Mouse (Mus musculus) MEL (cell line): ENCODE measurements around the gene Dph7. TPM values are rescaled to one million over a fixed set of nuclear protein-coding genes. Genes with fewer than 3 reads are reported as not detected.

Experiments
- DNase-seq: peaks from one replicate; pipeline ENCODE4 v3.0.0; 2011; ENCODE audit warnings: low read depth, low spot score
- H3K27ac ChIP-seq: 2 replicates; pipeline ENCODE4 v1.5.1; 2012; ENCODE audit warnings: low read depth, mild to moderate bottlenecking, control low read depth, low read length, moderate library complexity; ENCODE audit not compliant: control insufficient read depth
- H3K27me3 ChIP-seq, 2 experiments: fragments of 150-350 bp in 1 of 2; sonication (generic) in 1 of 2; 2 replicates each; pipeline ENCODE4 v1.6.1; 2012; ENCODE audit warnings: low read length in 2 of 2, mild to moderate bottlenecking in 2 of 2, improper control_type of control experiment in 1 of 2, moderate library complexity in 1 of 2; ENCODE audit not compliant: insufficient read depth in 2 of 2, control insufficient read depth in 1 of 2
- H3K36me3 ChIP-seq, 2 experiments: 2 replicates each; pipeline ENCODE4 v1.6.1; 2012 to 2014; ENCODE audit warnings: low read length in 2 of 2, improper control_type of control experiment in 1 of 2, inconsistent platforms in 1 of 2, mild to moderate bottlenecking in 1 of 2; ENCODE audit not compliant: insufficient read depth in 2 of 2, control insufficient read depth in 1 of 2
- H3K4me1 ChIP-seq, 2 experiments: fragments of 150-350 bp in 1 of 2; sonication (generic) in 1 of 2; 2 replicates each; pipeline ENCODE4 v1.6.1; 2012; ENCODE audit warnings: low read length in 2 of 2, improper control_type of control experiment in 1 of 2, mild to moderate bottlenecking in 1 of 2; ENCODE audit not compliant: insufficient read depth in 2 of 2, control insufficient read depth in 1 of 2
- H3K4me3 ChIP-seq, 2 experiments: fragments of 150-350 bp in 1 of 2; sonication (generic) in 1 of 2; 2 replicates each; pipeline ENCODE4 v1.5.1; 2012; ENCODE audit warnings: low read depth in 2 of 2, low read length in 2 of 2, mild to moderate bottlenecking in 2 of 2, moderate library complexity in 2 of 2, control low read depth in 1 of 2, improper control_type of control experiment in 1 of 2; ENCODE audit not compliant: control insufficient read depth in 1 of 2, insufficient read depth in 1 of 2
- H3K79me2 ChIP-seq: 2 replicates; pipeline ENCODE4 v1.6.1; 2012; ENCODE audit warnings: mild to moderate bottlenecking, low read length, moderate library complexity; ENCODE audit not compliant: control insufficient read depth, poor library complexity, insufficient read depth
- H3K9ac ChIP-seq: 2 replicates; pipeline ENCODE4 v1.6.1; 2012; ENCODE audit warnings: low read depth, mild to moderate bottlenecking, control low read depth, low read length, moderate library complexity; ENCODE audit not compliant: control insufficient read depth, poor library complexity, severe bottlenecking
- H3K9me3 ChIP-seq: fragments of 150-350 bp; sonication (generic); replicated peaks from 2 replicates; pipeline ENCODE4 v1.6.1; 2012; ENCODE audit warnings: mild to moderate bottlenecking, low read length, improper control_type of control experiment, moderate library complexity; ENCODE audit not compliant: insufficient read depth
- BHLHE40 ChIP-seq: IDR thresholded peaks from 2 replicates; pipeline ENCODE4 v1.6.1; 2012; ENCODE audit warnings: low read depth, mild to moderate bottlenecking, inconsistent platforms, low read length, improper control_type of control experiment, borderline replicate concordance
- CHD1 ChIP-seq: IDR thresholded peaks from 2 replicates; pipeline ENCODE4 v1.6.1; 2012; ENCODE audit warnings: low read depth, mild to moderate bottlenecking, inconsistent platforms, low read length, improper control_type of control experiment
- CHD2 ChIP-seq: IDR thresholded peaks from 2 replicates; pipeline ENCODE4 v1.6.1; 2011; ENCODE audit warnings: low read length, improper control_type of control experiment
- CTCF ChIP-seq, 3 experiments: IDR thresholded peaks in 2 of 3; conservative IDR thresholded peaks in 1 of 3; 2 replicates each; pipeline ENCODE4 v1.5.1; 2011 to 2012; ENCODE audit warnings: low read length in 3 of 3, low read depth in 2 of 3, mild to moderate bottlenecking in 2 of 3, improper control_type of control experiment in 1 of 3, inconsistent platforms in 1 of 3, mixed read lengths in 1 of 3, moderate library complexity in 1 of 3; ENCODE audit not compliant: control insufficient read depth in 1 of 3, insufficient read depth in 1 of 3, poor library complexity in 1 of 3, severe bottlenecking in 1 of 3
- E2F4 ChIP-seq: IDR thresholded peaks from 2 replicates; pipeline ENCODE4 v1.6.1; 2011; ENCODE audit warnings: low read depth, low read length, improper control_type of control experiment, borderline replicate concordance
- ELF1 ChIP-seq: IDR thresholded peaks from 2 replicates; pipeline ENCODE4 v1.6.1; 2014; ENCODE audit warnings: low read depth, mild to moderate bottlenecking, inconsistent platforms, low read length, improper control_type of control experiment, moderate library complexity
- EP300 ChIP-seq, 2 experiments: IDR thresholded peaks; 2 replicates each; pipeline ENCODE4 v1.6.1; 2011; ENCODE audit warnings: improper control_type of control experiment in 2 of 2, low read length in 2 of 2, low read depth in 1 of 2, mild to moderate bottlenecking in 1 of 2
- ETS1 ChIP-seq: IDR thresholded peaks from 2 replicates; pipeline ENCODE4 v1.6.1; 2012; ENCODE audit warnings: low read depth, mild to moderate bottlenecking, inconsistent platforms, low read length, improper control_type of control experiment, moderate library complexity
- GABPA ChIP-seq: IDR thresholded peaks from 2 replicates; pipeline ENCODE4 v1.6.1; 2012; ENCODE audit warnings: low read depth, mild to moderate bottlenecking, inconsistent platforms, low read length, improper control_type of control experiment, moderate library complexity
- GATA1 ChIP-seq: IDR thresholded peaks from 2 replicates; pipeline ENCODE4 v1.6.1; 2011; ENCODE audit warnings: low read depth, low read length, improper control_type of control experiment
- HCFC1 ChIP-seq: IDR thresholded peaks from 2 replicates; pipeline ENCODE4 v1.6.1; 2012; ENCODE audit warnings: low read depth, mild to moderate bottlenecking, inconsistent platforms, low read length, improper control_type of control experiment, moderate library complexity
- JUND ChIP-seq: IDR thresholded peaks from 2 replicates; pipeline ENCODE4 v1.6.1; 2011; ENCODE audit warnings: low read depth, mild to moderate bottlenecking, improper control_type of control experiment, low read length
- MAFK ChIP-seq: IDR thresholded peaks from 2 replicates; pipeline ENCODE4 v1.6.1; 2011; ENCODE audit warnings: low read depth, mild to moderate bottlenecking, low read length, improper control_type of control experiment, borderline replicate concordance
- MAX ChIP-seq: IDR thresholded peaks from 2 replicates; pipeline ENCODE4 v1.6.1; 2011; ENCODE audit warnings: low read length, improper control_type of control experiment
- MAZ ChIP-seq: IDR thresholded peaks from 2 replicates; pipeline ENCODE4 v1.6.1; 2012; ENCODE audit warnings: low read depth, mild to moderate bottlenecking, inconsistent platforms, low read length, improper control_type of control experiment
- MEF2A ChIP-seq: IDR thresholded peaks from 2 replicates; pipeline ENCODE4 v1.6.1; 2014; ENCODE audit warnings: low read depth, mild to moderate bottlenecking, inconsistent platforms, low read length, improper control_type of control experiment; ENCODE audit not compliant: poor library complexity, insufficient replicate concordance, severe bottlenecking; ENCODE audit errors: extremely low read depth
- MXI1 ChIP-seq: IDR thresholded peaks from 2 replicates; pipeline ENCODE4 v1.6.1; 2011; ENCODE audit warnings: mild to moderate bottlenecking, low read depth, low read length, improper control_type of control experiment
- MYB ChIP-seq: IDR thresholded peaks from 2 replicates; pipeline ENCODE4 v1.6.1; 2011; ENCODE audit warnings: mild to moderate bottlenecking, low read depth, low read length, improper control_type of control experiment
- NELFE ChIP-seq: IDR thresholded peaks from 2 replicates; pipeline ENCODE4 v1.6.1; 2011; ENCODE audit warnings: low read depth, low read length, improper control_type of control experiment
- NRF1 ChIP-seq: IDR thresholded peaks from 2 replicates; pipeline ENCODE4 v1.6.1; 2014; ENCODE audit warnings: low read depth, mild to moderate bottlenecking, inconsistent platforms, low read length, improper control_type of control experiment, moderate library complexity; ENCODE audit not compliant: poor library complexity, insufficient read depth, severe bottlenecking
- POLR2A ChIP-seq, 2 experiments: IDR thresholded peaks; 2 replicates each; pipeline ENCODE4 v1.6.1; 2011 to 2012; ENCODE audit warnings: low read length in 2 of 2, mild to moderate bottlenecking in 2 of 2, control low read depth in 1 of 2, improper control_type of control experiment in 1 of 2, low read depth in 1 of 2, moderate library complexity in 1 of 2; ENCODE audit not compliant: control insufficient read depth in 1 of 2, insufficient read depth in 1 of 2, poor library complexity in 1 of 2
- POLR2AphosphoS2 ChIP-seq: IDR thresholded peaks from 2 replicates; pipeline ENCODE4 v1.6.1; 2011; ENCODE audit warnings: low read length, improper control_type of control experiment
- POLR2AphosphoS5 ChIP-seq: IDR thresholded peaks from 2 replicates; pipeline ENCODE4 v1.6.1; 2012; ENCODE audit warnings: low read depth, borderline replicate concordance, mild to moderate bottlenecking, inconsistent platforms, low read length, moderate library complexity, mixed read lengths
- RCOR1 ChIP-seq: IDR thresholded peaks from 2 replicates; pipeline ENCODE4 v1.6.1; 2012; ENCODE audit warnings: low read depth, mild to moderate bottlenecking, inconsistent platforms, low read length, improper control_type of control experiment
- SIN3A ChIP-seq: IDR thresholded peaks from 2 replicates; pipeline ENCODE4 v1.6.1; 2012; ENCODE audit warnings: low read length, improper control_type of control experiment, inconsistent platforms
- TAL1 ChIP-seq: IDR thresholded peaks from 2 replicates; pipeline ENCODE4 v1.6.1; 2012; ENCODE audit warnings: mild to moderate bottlenecking, inconsistent platforms, low read length, moderate library complexity, mixed read lengths
- TBP ChIP-seq: IDR thresholded peaks from 2 replicates; pipeline ENCODE4 v1.8.0; 2011; ENCODE audit warnings: low read depth, low read length, improper control_type of control experiment
- TCF12 ChIP-seq: IDR thresholded peaks from 2 replicates; pipeline ENCODE4 v1.6.1; 2014; ENCODE audit warnings: low read depth, mild to moderate bottlenecking, inconsistent platforms, low read length, improper control_type of control experiment, moderate library complexity
- UBTF ChIP-seq: IDR thresholded peaks from 2 replicates; pipeline ENCODE4 v1.6.1; 2012; ENCODE audit warnings: low read depth, mild to moderate bottlenecking, inconsistent platforms, low read length, improper control_type of control experiment, moderate library complexity, borderline replicate concordance; ENCODE audit not compliant: insufficient read depth
- USF1 ChIP-seq: IDR thresholded peaks from 2 replicates; pipeline ENCODE4 v1.6.1; 2014; ENCODE audit warnings: low read depth, mild to moderate bottlenecking, inconsistent platforms, low read length, improper control_type of control experiment, moderate library complexity
- USF2 ChIP-seq, 2 experiments: IDR thresholded peaks; 2 replicates each; pipeline ENCODE4 v1.6.1; 2011 to 2012; ENCODE audit warnings: improper control_type of control experiment in 2 of 2, low read length in 2 of 2, borderline replicate concordance in 1 of 2, inconsistent platforms in 1 of 2, low read depth in 1 of 2, mild to moderate bottlenecking in 1 of 2; ENCODE audit not compliant: insufficient read depth in 1 of 2
- ZC3H11A ChIP-seq: IDR thresholded peaks from 2 replicates; pipeline ENCODE4 v1.6.1; 2012; ENCODE audit warnings: low read depth, mild to moderate bottlenecking, inconsistent platforms, low read length, improper control_type of control experiment
- ZKSCAN1 ChIP-seq: IDR thresholded peaks from 2 replicates; pipeline ENCODE4 v1.6.1; 2012; ENCODE audit warnings: low read depth, mild to moderate bottlenecking, inconsistent platforms, low read length, improper control_type of control experiment, moderate library complexity
- ZMIZ1 ChIP-seq: IDR thresholded peaks from 2 replicates; pipeline ENCODE4 v1.6.1; 2012; ENCODE audit warnings: low read depth, mild to moderate bottlenecking, inconsistent platforms, low read length, improper control_type of control experiment, moderate library complexity
- ZNF384 ChIP-seq: IDR thresholded peaks from 2 replicates; pipeline ENCODE4 v1.6.1; 2012; ENCODE audit warnings: low read depth, mild to moderate bottlenecking, inconsistent platforms, low read length, improper control_type of control experiment
- polyA plus RNA-seq, 2 experiments: library from polyadenylated mRNA; stranded (reverse) in 1 of 2; unstranded in 1 of 2; fragments of >175 nt in 1 of 2; fragments of >200 nt in 1 of 2; gene quantifications; 2 replicates each; pipeline versions ENCODE4 v1.2.1 to v1.2.4; 2012; ENCODE audit warnings: low replicate concordance in 2 of 2, low read depth in 1 of 2; ENCODE audit not compliant: insufficient read length in 2 of 2, insufficient read depth in 1 of 2, missing spikeins in 1 of 2
- total RNA-seq: library from RNA; depleted of rRNA; stranded (reverse); fragments of 300-350 nt; gene quantifications from 2 replicates; pipeline ENCODE4 v1.2.3, GENCODE M21; 2012

Gene Dph7
- total and polyA plus RNA-seq, 3 experiments: 17.6 to 19.7 TPM; not detected in 1

DNA sequence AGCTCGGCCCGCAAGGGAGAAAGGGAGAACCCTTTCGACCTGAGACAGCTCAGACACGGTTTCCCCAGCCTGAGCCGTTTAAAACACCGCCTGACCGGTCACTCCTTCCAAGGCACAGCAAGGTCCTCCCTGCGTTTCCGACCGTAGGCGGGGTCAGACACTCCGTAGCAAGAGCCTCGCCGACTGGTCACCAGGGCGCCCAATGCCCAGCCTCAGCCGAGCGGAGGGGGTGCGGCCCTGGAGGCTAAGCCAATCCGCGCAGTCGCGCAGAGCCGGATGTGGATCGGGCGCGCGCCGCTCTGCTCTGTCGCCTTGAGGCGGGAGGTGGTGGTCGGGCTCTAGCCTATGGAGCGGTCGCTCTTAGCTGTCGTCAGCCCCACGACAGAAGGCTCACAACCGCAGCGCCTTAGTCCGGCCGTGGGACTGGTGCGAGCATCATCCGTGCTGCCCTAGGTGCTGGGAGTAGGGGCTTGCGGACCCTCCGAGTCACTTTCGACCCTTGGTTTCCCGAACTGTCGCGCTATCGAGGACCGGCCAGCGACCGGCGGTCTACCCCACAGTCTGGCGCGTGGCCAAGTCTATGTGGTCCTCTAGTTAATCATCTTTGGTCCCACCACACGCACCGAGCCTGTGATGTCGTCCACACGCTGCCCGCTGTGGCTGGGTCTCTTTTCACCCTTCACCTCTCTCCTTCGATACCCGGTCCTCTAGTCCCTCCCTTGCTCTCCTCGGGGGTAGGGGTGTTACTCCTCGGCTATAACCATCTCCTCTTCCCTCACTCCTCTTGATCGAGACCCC, 12.9 kb downstream of the Dph7 start, which contains the start of gene Mrpl41:
Gene Mrpl41, minus strand, starts transcription at position 193 of the 798 bp plus-strand sequence.
- peak; percentile 98 for DNase-seq
- H3K4me3 ChIP-seq: peak within 1 kb of the TSS; percentile 71 to 93
- TF ChIP-seq GABPA (no peak), JUND (no peak), MEF2A (no peak), MAFK (no peak), CHD1 (no peak), TAL1 (no peak), ZKSCAN1 (no peak), NRF1 (peak; percentile 64), ZNF384 (no peak), ELF1 (peak; percentile 81), MXI1 (peak; percentile 86), USF2 (IDR thresholded peaks at IDR 0.05; ENCODE audit: borderline replicate concordance in 1 of 2, insufficient read depth in 1 of 2, low read depth in 1 of 2, low read length in 2 of 2) (no peak), CHD2 (0 out of 2 replicates have a peak, but pooled peaks have one; percentile 30), E2F4 (peak; percentile 77; the same call in 1 of the 2 replicates), EP300 (IDR thresholded peaks at IDR 0.05; ENCODE audit: low read depth in 1 of 2, low read length in 2 of 2) (no peak), NELFE (peak; percentile 95), POLR2AphosphoS5 (no peak), GATA1 (no peak), TCF12 (peak; percentile 35), MAX (peak; percentile 66), ZC3H11A (no peak), RCOR1 (no peak), MYB (no peak), BHLHE40 (no peak), CTCF (IDR thresholded peaks at IDR 0.05 in 2 of 3, conservative IDR thresholded peaks at IDR 0.05 in 1 of 3; ENCODE audit: control insufficient read depth in 1 of 3, insufficient read depth in 1 of 3, low read depth in 2 of 3, low read length in 3 of 3, poor library complexity in 1 of 3, severe bottlenecking in 1 of 3) (no peak), MAZ (peak; percentile 72; the same call in 1 of the 2 replicates), SIN3A (peak; percentile 90), POLR2AphosphoS2 (peak; percentile 80; the same call in 1 of the 2 replicates), ZMIZ1 (peak; percentile 70; the same call in 1 of the 2 replicates), UBTF (no peak), HCFC1 (peak; percentile 85), USF1 (0 out of 2 replicates have a peak, but pooled peaks have one; percentile 11), POLR2A (IDR thresholded peaks at IDR 0.05; ENCODE audit: control insufficient read depth in 1 of 2, insufficient read depth in 1 of 2, low read depth in 1 of 2, low read length in 2 of 2, poor library complexity in 1 of 2) (peak; percentile 91 to 97), TBP (peak; percentile 61; the same call in 1 of the 2 replicates), ETS1 (peak; percentile 45; the same call in 1 of the 2 replicates)

More for the DNA sequence above, 12.9 kb downstream of the Dph7 start, which contains the start of gene Mrpl41:
- peak within 1 kb of the TSS; percentile 88 for H3K27ac ChIP-seq
- peaks cover under 1 to 28% of the 10 kb centered on the region in 2 experiments; a peak in 3 of 4 replicates for H3K4me1 ChIP-seq
- no peaks in the 10 kb centered on the region for H3K9me3 ChIP-seq
- peaks cover 4 to 30% of the 10 kb centered on the region in 2 experiments; a peak in 3 of 4 replicates for H3K36me3 ChIP-seq
- peak within 1 kb of the TSS; percentile 73 for H3K9ac ChIP-seq
- H3K27me3 ChIP-seq: no peaks in the 10 kb centered on the region
- peaks cover 16% of the 10 kb centered on the region for H3K79me2 ChIP-seq
